Mouse (Mus musculus) forebrain, embryonic 11.5 days (tissue): ENCODE measurements at regions not wholly inside any gene's neighbourhood (a gene's known extent, or its start where the extent isn't known, plus 50 kb on each side); places are given as distances from the start of the nearest gene placed in this dataset.

Experiments
- ATAC-seq: fragments of 200-750 bp; cut with Nextera tagmentation; replicated peaks from 2 replicates; pipeline ENCODE4 v1.8.0; 2017; ENCODE audit warnings: moderate TSS enrichment; ENCODE audit not compliant: low FRiP score
- DNase-seq: peaks from one replicate; pipeline ENCODE4 v3.0.0-alpha.2; 2017; ENCODE audit warnings: low spot score
- H3K27ac ChIP-seq: fragments of 300-500 bp; sonication (generic); 2 replicates; pipeline ENCODE4 v1.5.1; 2014; ENCODE audit warnings: low read depth, low read length
- H3K27me3 ChIP-seq: fragments of 300-500 bp; sonication (generic); 2 replicates; pipeline ENCODE4 v1.6.1; 2014; ENCODE audit warnings: mild to moderate bottlenecking, low read length, mixed read lengths; ENCODE audit not compliant: control insufficient read depth, insufficient read depth
- H3K36me3 ChIP-seq: fragments of 300-500 bp; sonication (generic); 2 replicates; pipeline ENCODE4 v1.6.1; 2014; ENCODE audit warnings: mild to moderate bottlenecking, low read length, moderate library complexity, mixed read lengths; ENCODE audit not compliant: control insufficient read depth, insufficient read depth
- H3K4me1 ChIP-seq: fragments of 300-500 bp; sonication (generic); replicated peaks from 2 replicates; pipeline ENCODE4 v1.6.1; 2014; ENCODE audit warnings: low read length, mixed read lengths; ENCODE audit not compliant: control insufficient read depth, insufficient read depth
- H3K4me2 ChIP-seq: fragments of 300-500 bp; sonication (generic); 2 replicates; pipeline ENCODE4 v1.6.1; 2014; ENCODE audit warnings: low read depth, mild to moderate bottlenecking, low read length, moderate library complexity, mixed read lengths; ENCODE audit not compliant: severe bottlenecking
- H3K4me3 ChIP-seq: fragments of 300-500 bp; sonication (generic); 2 replicates; pipeline ENCODE4 v1.5.1; 2014; ENCODE audit warnings: low read depth, low read length
- H3K9ac ChIP-seq: fragments of 300-500 bp; sonication (generic); 2 replicates; pipeline ENCODE4 v1.6.1; 2014; ENCODE audit warnings: low read length
- H3K9me3 ChIP-seq: fragments of 300-500 bp; sonication (generic); 2 replicates; pipeline ENCODE4 v1.6.1; 2016; ENCODE audit warnings: low read length, mixed read lengths; ENCODE audit not compliant: control insufficient read depth
- WGBS: fragments of 180-500 bp; shearing (Covaris S2); extraction: QIAGEN DNeasy Blood & Tissue Kit; methylation state at CpG from one replicate; pipeline ENCODE4 v1.1.7; 2014; 5-methylcytosine and 5-hydroxymethylcytosine counted together

- Histone ChIP-seq H3K4me2 (no peak overlapping the region), H3K4me3 (no peak overlapping the region), H3K4me1 (no peaks in the 10 kb centered on the region), H3K9ac (no peak overlapping the region), H3K9me3 (no peaks in the 10 kb centered on the region), H3K27me3 (no peaks in the 10 kb centered on the region), H3K36me3 (no peaks in the 10 kb centered on the region), H3K27ac (no peak overlapping the region)
- DNase-seq (no peak), ATAC-seq (no peak)
- 76% methylated on average over 11 of the region's 11 CpGs for WGBS
These were observed 72.1 kb upstream of the Kctd3 start for GRCm38 (mm10) chr1:189079451-189080410.

- DNase-seq (no peak), ATAC-seq (no peak)
- no peaks in the 10 kb centered on the region for H3K9me3 ChIP-seq
- H3K4me2 ChIP-seq, result no peak overlapping the region
- H3K27ac ChIP-seq, result no peak overlapping the region
- H3K4me3 ChIP-seq, result no peak overlapping the region
- no peaks in the 10 kb centered on the region for H3K36me3 ChIP-seq
- no peaks in the 10 kb centered on the region for H3K27me3 ChIP-seq
- no peak overlapping the region for H3K9ac ChIP-seq
- no peaks in the 10 kb centered on the region for H3K4me1 ChIP-seq
- 90% methylated on average over 5 of the region's 5 CpGs for WGBS
These were observed 70.2 kb upstream of the Kctd3 start for GRCm38 (mm10) chr1:189077861-189078260.

- no peak for DNase-seq
- Histone ChIP-seq H3K9me3 (no peaks in the 10 kb centered on the region), H3K4me2 (no peak overlapping the region), H3K27ac (no peak overlapping the region), H3K36me3 (no peaks in the 10 kb centered on the region), H3K9ac (no peak overlapping the region), H3K4me1 (no peaks in the 10 kb centered on the region), H3K27me3 (no peaks in the 10 kb centered on the region), H3K4me3 (no peak overlapping the region)
- 86% methylated on average over 4 of the region's 4 CpGs for WGBS
- no peak for ATAC-seq
These were observed 68.6 kb upstream of the Kctd3 start for GRCm38 (mm10) chr1:189076276-189076675.

GRCm38 (mm10) chr1:189075671-189076070 is 68.0 kb upstream of the Kctd3 start:
- no peaks in the 10 kb centered on the region for H3K4me1 ChIP-seq
- no peak overlapping the region for H3K4me3 ChIP-seq
- H3K36me3 ChIP-seq, result no peaks in the 10 kb centered on the region
- ATAC-seq (no peak), DNase-seq (no peak)
- no peaks in the 10 kb centered on the region for H3K27me3 ChIP-seq
- no peak overlapping the region for H3K4me2 ChIP-seq
- H3K9me3 ChIP-seq, result no peaks in the 10 kb centered on the region
- no peak overlapping the region for H3K9ac ChIP-seq
- no peak overlapping the region for H3K27ac ChIP-seq
- 84% methylated on average over 13 of the region's 13 CpGs for whole genome bisulfite sequencing

- WGBS, result 87% methylated on average over 2 of the region's 2 CpGs
- H3K4me3 ChIP-seq, result no peak overlapping the region
These were observed 64.9 kb upstream of the Kctd3 start for GRCm38 (mm10) chr1:189072516-189072915.

GRCm38 (mm10) chr1:189068204-189068603 is 60.6 kb upstream of the Kctd3 start:
- Histone ChIP-seq H3K27ac (no peak overlapping the region), H3K36me3 (no peaks in the 10 kb centered on the region), H3K4me2 (no peak overlapping the region), H3K9me3 (no peaks in the 10 kb centered on the region), H3K4me1 (no peaks in the 10 kb centered on the region), H3K9ac (no peak overlapping the region), H3K4me3 (no peak overlapping the region), H3K27me3 (no peaks in the 10 kb centered on the region)
- WGBS, result 75% methylated on average over 3 of the region's 3 CpGs
- DNase-seq (no peak), ATAC-seq (no peak)

More at GRCm38 (mm10) chr1:189072516-189072915, 64.9 kb upstream of the Kctd3 start:
- Histone ChIP-seq H3K9ac (no peak overlapping the region), H3K9me3 (no peaks in the 10 kb centered on the region), H3K4me2 (no peak overlapping the region), H3K36me3 (no peaks in the 10 kb centered on the region), H3K27me3 (no peaks in the 10 kb centered on the region), H3K4me1 (no peaks in the 10 kb centered on the region), H3K27ac (no peak overlapping the region)
- DNase-seq, result no peak
- no peak for ATAC-seq

- no peaks in the 10 kb centered on the region for H3K36me3 ChIP-seq
- 81% methylated on average over 16 of the region's 16 CpGs for WGBS
- H3K4me2 ChIP-seq, result no peak overlapping the region
- DNase-seq (no peak), ATAC-seq (no peak)
- no peak overlapping the region for H3K9ac ChIP-seq
- no peaks in the 10 kb centered on the region for H3K9me3 ChIP-seq
- H3K4me1 ChIP-seq, result no peaks in the 10 kb centered on the region
- no peaks in the 10 kb centered on the region for H3K27me3 ChIP-seq
- no peak overlapping the region for H3K4me3 ChIP-seq
- H3K27ac ChIP-seq, result no peak overlapping the region
These were observed 59.7 kb upstream of the Kctd3 start for GRCm38 (mm10) chr1:189067204-189067960.

- 35% methylated on average over 7 of the region's 7 CpGs for WGBS
- H3K27me3 ChIP-seq, result no peaks in the 10 kb centered on the region
- H3K9me3 ChIP-seq, result no peaks in the 10 kb centered on the region
- no peak overlapping the region for H3K4me3 ChIP-seq
- no peak overlapping the region for H3K4me2 ChIP-seq
- H3K36me3 ChIP-seq, result no peaks in the 10 kb centered on the region
- H3K27ac ChIP-seq, result no peak overlapping the region
- no peak for DNase-seq
- ATAC-seq, result no peak
- no peak overlapping the region for H3K9ac ChIP-seq
- no peaks in the 10 kb centered on the region for H3K4me1 ChIP-seq
These were observed 59.0 kb upstream of the Kctd3 start for GRCm38 (mm10) chr1:189066446-189067151.
